Mouse (Mus musculus): ENCODE data around the gene Zbtb20. TPM values are rescaled to one million over a fixed set of nuclear protein-coding genes. Genes with fewer than 3 reads are reported as not detected.

Gene Zbtb20
- total RNA-seq, 1 experiment from 2014 or later, result 20.8 TPM

GRCm38 (mm10) chr16:43410613-43410974 lies 534.9 kb downstream of the Zbtb20 start:
- no peak for ATAC-seq (replicated peaks; ENCODE audit: low read depth, poor library complexity, severe bottlenecking)

- ATAC-seq (replicated peaks; ENCODE audit: low read depth, poor library complexity, severe bottlenecking), result no peak
Measured at GRCm38 (mm10) chr16:43415864-43416263, 540.2 kb downstream of the Zbtb20 start.

- no peak for ATAC-seq (replicated peaks; ENCODE audit: low read depth, poor library complexity, severe bottlenecking)
Measured at GRCm38 (mm10) chr16:43419923-43420322, 544.2 kb downstream of the Zbtb20 start.

- no peak for ATAC-seq (replicated peaks; ENCODE audit: low read depth, poor library complexity, severe bottlenecking)
Measured at GRCm38 (mm10) chr16:43428955-43429354, 553.3 kb downstream of the Zbtb20 start.

- no peak for ATAC-seq (replicated peaks; ENCODE audit: low read depth, poor library complexity, severe bottlenecking)
Measured at GRCm38 (mm10) chr16:43430030-43430429, 554.3 kb downstream of the Zbtb20 start.

GRCm38 (mm10) chr16:43431514-43432371 lies 556.1 kb downstream of the Zbtb20 start:
- peak; percentile 66 for ATAC-seq (replicated peaks; ENCODE audit: low read depth, poor library complexity, severe bottlenecking)

GRCm38 (mm10) chr16:43434941-43435340 lies 559.3 kb downstream of the Zbtb20 start:
- peak; percentile 47; the same call in 1 of the 2 replicates for ATAC-seq (replicated peaks; ENCODE audit: low read depth, poor library complexity, severe bottlenecking)

GRCm38 (mm10) chr16:43438878-43439371 lies 563.2 kb downstream of the Zbtb20 start:
- no peak for ATAC-seq (replicated peaks; ENCODE audit: low read depth, poor library complexity, severe bottlenecking)

- no peak for ATAC-seq (replicated peaks; ENCODE audit: low read depth, poor library complexity, severe bottlenecking)
Measured at GRCm38 (mm10) chr16:43441392-43441791, 565.7 kb downstream of the Zbtb20 start.

GRCm38 (mm10) chr16:43443034-43443433 lies 567.4 kb downstream of the Zbtb20 start:
- peak; percentile 47 for ATAC-seq (replicated peaks; ENCODE audit: low read depth, poor library complexity, severe bottlenecking)

- peak; percentile 96 for ATAC-seq (replicated peaks; ENCODE audit: low read depth, poor library complexity, severe bottlenecking)
Measured at GRCm38 (mm10) chr16:43448141-43448981, 572.7 kb downstream of the Zbtb20 start.

GRCm38 (mm10) chr16:43454370-43454934 lies 578.8 kb downstream of the Zbtb20 start:
- no peak for ATAC-seq (replicated peaks; ENCODE audit: low read depth, poor library complexity, severe bottlenecking)

GRCm38 (mm10) chr16:43456446-43457172 lies 580.9 kb downstream of the Zbtb20 start:
- no peak for ATAC-seq (replicated peaks; ENCODE audit: low read depth, poor library complexity, severe bottlenecking)

GRCm38 (mm10) chr16:43457814-43458213 lies 582.1 kb downstream of the Zbtb20 start:
- no peak for ATAC-seq (replicated peaks; ENCODE audit: low read depth, poor library complexity, severe bottlenecking)

- no peak for ATAC-seq (replicated peaks; ENCODE audit: low read depth, poor library complexity, severe bottlenecking)
Measured at GRCm38 (mm10) chr16:43458726-43459223, 583.1 kb downstream of the Zbtb20 start.

- no peak for ATAC-seq (replicated peaks; ENCODE audit: low read depth, poor library complexity, severe bottlenecking)
Measured at GRCm38 (mm10) chr16:43461745-43462378, 586.2 kb downstream of the Zbtb20 start.

GRCm38 (mm10) chr16:43462470-43463455 lies 587.1 kb downstream of the Zbtb20 start:
- no peak for ATAC-seq (replicated peaks; ENCODE audit: low read depth, poor library complexity, severe bottlenecking)

Measured in common myeloid progenitor, adult 5-6 weeks (primary cell).